Mouse (Mus musculus) cerebral cortex, adult 2 months (tissue): ENCODE results near the gene Cdk8.

Source experiments
- WGBS: fragments of 180-500 bp; shearing (Covaris S2); methylation state at CpG from one replicate; pipeline ENCODE4 v1.1.7; 2018; 5-methylcytosine and 5-hydroxymethylcytosine counted together

The Cdk8 gene

DNA sequence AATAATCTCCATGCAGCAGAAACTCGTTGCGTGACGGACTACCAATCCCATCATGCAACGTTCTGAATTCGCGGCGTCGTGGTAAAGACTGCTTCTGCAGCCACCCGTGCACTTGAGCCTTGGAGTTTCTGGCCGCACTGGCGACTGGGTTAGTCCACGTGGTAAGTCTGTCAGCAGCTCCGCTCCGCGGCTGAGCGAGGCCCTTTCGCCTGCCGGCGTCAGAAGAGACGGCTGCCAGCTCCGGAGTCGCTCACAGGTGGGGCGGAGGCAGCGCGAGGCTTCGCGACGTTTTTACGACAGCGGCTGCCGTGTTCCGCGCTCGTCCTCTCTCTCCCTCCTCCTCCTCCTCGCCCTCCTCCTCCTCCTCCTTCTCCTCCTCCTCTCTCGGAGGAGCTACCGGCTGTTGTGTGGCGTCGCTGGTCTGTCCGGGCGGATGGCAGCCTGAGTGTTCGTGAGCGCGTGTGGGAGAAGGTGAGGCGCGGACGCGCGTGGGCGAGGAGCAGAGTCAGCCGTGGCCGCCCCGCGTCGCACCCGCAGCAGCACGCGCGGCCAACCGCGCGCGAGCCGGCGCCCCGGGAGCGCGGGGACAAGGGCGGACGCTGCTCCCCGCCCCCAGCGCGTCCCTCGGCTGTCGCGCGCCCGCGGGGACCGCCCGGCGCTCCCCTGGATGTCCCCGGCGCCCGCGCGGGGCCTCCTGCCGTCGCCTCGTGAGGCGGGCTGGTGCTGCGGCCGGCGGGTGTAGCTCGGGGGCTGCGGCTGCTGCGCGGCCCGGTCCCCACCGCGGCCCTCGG, at the start of gene Cdk8:
Gene Cdk8, plus strand, starts transcription at position 367 of the 791 bp plus-strand sequence.
- under 1% methylated on average over 98 of the region's 102 CpGs for whole genome bisulfite sequencing

DNA sequence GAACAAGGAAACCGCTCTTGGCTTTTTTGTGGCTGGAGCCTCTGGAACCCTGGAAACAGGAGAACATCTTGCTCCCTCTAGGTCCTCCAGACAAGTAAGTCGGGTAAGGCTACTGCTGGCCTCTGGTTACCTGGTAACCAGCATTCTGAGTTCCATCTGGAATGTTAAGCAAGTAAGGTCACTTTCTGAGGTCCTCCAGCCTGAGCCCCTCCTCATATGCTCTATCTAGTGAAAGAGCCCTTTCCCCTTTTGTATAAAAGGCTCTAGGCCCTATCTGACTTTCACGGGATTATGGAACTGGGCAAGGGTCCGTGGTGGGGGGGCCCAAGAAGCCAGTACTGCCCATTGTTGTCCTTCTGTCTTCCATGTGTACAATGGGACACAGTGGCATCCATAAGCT, 45.8 kb upstream of the Cdk8 start, which contains the start of gene 1700001J03Rik:
Gene 1700001J03Rik, minus strand, starts transcription at position 101 of the 400 bp plus-strand sequence.
- 78% methylated on average over 4 of the region's 4 CpGs for WGBS

DNA sequence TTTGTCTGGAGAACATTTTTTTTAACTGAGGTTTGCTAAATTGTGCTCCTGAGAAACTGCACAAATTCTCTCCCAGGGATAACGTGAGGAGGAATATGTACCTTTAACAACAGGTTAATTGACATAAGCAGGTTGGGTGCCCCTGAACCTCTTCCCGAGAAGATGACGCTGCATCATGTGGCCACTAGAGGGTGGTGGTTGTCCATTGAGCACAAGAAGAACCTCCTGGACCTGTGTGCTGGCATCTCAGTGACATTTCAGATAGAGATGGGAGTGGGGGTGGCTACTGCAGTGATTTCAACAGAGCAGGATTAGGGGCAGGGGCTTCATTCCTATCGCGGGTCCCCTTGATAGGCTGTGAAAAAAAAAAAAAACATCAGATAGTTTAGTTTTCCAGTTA, 43.6 kb upstream of the Cdk8 start:
- WGBS, result 24% methylated on average over 5 of the region's 5 CpGs

DNA sequence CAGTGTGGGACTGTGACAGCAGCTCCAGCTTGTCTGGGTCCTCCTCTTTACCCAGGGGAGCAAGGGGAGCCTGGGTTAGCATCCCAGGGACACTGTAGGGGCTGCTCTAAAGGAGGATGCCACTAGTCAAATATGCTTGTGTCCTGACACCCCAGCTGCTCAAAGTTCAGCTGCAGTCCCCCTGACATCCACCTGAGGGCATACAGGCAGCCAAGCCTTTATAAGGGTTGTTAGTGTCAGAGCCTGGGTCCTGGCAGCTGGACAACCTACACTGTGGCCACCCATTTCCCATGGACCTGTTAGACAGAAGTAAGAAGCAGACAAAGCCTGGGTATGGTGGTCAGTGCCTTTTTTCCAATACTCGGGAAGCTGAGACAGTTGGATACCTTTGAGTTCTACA, 42.9 kb upstream of the Cdk8 start:
- 93% methylated on average over 1 of the region's 1 CpGs for WGBS

DNA sequence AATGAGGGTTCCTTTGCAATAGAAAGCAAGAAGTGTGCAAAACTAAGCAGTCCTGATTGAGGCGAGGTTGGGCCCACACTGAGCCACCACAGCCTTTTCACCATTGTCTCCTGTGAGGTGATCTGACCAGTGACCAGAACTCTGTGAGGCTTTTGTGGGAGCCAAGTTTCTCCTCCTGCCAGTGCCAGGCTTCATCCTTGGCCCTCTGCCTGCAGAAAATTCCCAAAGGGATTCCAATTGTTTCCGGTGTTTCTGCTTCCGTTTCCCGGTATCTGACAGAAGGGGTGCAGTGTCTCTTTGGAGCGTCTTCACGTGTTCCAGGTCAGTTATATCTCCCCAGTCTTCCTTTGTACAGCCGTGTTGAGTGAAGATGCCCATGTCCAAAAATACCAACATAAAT, 42.3 kb upstream of the Cdk8 start:
- WGBS, result 79% methylated on average over 7 of the region's 7 CpGs

DNA sequence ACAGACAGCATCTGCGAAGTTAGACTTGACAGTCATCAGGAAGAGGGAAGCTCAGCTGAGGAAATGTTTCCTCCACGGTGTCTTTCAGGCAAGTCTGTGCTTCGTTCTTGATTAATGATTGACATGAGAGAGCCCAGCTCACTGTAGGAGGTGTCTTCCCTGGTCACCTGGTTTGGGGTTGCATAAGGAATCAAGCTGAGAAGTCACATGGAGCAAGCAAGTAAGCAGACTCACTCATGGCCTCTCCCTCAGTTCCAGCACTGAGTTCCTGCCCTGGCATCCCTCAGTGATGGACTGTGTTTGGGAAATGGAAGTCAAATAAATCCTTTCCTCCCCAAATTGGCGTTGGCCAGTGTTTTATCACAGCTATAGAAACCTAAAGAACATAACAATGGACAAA, 40.9 kb upstream of the Cdk8 start:
- 74% methylated on average over 4 of the region's 4 CpGs for WGBS

DNA sequence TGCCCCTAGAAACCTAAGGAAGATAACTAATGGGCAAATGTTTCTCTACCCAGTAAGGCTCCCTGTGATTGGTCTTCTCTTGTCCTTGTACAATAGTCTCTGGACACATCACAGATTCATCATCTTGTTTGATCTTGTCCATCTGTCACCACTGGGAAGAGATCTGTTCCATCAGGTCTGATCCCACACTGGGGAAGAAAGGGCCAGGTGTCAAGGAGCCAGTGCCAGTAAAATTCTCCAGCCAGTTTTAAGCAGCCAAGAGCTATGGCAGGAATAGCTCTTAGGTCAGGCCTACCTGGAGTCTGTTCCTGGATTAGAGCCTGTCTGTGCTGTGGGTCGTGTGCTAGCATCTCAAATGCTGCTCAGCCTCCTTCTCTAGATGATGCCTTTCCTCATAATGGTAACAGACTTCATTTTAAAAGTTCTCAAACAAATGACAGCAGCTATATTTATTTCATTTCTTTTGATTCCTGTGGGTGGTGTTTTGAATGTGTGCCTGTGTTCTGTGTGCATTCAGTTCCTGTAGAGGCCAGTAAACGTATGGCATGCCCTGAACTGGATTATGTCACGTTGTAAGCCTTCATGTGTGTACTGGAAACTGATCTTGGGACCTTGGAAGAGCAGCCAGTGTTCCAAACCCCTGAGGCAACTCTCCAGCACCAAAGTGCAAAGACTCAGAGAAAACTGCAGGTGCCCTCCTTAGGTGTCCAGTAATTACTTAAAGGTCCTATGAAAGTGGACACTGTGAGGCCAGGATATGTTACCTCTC, 40.3 kb upstream of the Cdk8 start:
- WGBS, result 70% methylated on average over 3 of the region's 3 CpGs

DNA sequence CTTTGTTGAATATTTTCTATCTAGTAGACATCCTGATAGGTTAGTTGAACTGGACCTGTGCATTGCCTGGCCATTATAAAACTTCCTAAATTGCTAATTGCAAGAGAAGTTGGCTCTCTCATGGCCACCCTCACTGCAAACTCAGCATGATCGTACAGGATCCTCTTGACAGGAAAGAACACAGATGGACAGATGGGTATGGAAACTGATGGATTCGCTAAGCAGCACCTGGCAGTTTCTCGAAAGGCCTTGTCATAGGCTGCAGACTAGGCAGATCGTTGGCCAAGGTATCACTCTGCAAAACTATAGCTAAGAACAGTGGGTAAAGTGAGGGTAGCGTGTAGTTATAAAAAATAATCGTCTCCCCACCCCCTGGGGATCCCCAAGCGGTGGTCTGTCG, 37.7 kb upstream of the Cdk8 start:
- 85% methylated on average over 8 of the region's 8 CpGs for WGBS

DNA sequence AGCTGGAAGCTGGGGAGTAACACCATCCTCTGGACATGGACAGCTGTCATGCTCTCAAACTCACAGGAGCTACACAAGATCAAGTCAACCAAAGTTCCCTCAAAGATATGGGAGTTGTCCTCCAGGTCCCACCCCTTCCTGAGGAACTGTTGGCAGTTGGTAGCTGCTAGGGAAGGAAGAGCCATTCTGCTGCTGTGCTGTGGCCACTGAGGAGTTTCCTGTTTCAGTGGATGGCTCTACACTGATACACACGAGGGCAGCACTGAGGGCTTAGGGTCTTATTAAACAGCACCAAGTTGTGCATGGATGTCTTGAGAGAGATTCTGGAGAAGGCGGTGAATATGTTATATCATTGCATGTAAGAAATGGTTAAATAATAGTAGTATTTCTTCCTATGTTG, 31.5 kb upstream of the Cdk8 start:
- WGBS, result 70% methylated on average over 2 of the region's 2 CpGs

DNA sequence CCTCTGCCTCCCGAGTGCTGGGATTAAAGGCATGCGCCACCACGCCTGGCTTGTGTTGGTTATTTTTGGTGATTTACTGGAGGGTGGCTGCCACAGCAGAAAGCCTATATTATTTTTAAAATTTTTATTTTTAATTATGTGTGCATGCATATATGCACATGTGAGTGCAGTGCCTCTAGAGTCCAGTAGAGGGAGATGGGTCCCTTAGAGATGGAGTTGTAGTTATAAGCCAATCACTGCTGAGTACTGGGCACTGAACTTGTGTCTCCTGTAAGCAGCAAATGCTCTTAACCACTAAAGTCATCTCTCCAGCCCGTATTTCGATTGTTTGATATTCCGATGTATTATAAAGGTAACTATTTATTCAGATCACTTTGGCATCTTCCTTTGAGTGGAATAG, 30.4 kb upstream of the Cdk8 start:
- 100% methylated on average over 6 of the region's 6 CpGs for WGBS

DNA sequence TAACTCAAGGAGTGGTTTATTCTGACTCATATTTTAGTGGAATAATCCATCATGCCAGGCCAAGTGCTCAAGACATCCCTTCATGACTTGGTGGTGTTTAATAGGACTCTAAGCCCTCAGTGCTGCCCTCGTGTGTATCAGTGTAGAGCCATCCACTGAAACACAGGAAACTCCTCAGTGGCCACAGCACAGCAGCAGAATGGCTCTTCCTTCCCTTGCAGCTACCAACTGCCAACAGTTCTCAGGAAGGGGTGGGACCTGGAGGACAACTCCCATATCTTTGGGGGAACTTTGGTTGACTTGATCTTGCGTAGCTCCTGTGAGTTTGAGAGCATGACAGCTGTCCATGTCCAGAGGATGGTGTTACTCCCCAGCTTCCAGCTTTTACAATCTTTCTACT, 27.1 kb upstream of the Cdk8 start:
- WGBS, result 73% methylated on average over 2 of the region's 2 CpGs

DNA sequence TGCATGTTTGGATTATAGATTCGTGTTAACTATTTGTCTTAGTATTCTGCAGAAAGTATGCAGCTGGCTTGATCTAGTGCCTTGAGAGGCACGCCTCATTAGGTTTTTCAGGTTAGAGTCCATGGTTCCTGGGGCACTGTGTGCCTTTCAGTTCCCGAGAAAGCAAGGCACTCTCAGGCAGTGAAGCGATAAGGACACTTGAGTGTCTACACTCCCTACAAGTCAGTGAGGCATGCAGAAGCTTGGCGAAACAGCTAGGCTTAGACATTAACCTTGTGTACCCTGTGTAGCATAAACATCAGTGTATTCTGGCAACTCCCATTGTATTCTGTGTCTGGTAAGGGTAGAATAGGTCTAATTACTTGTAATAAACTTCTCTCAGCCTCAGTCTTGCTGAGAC, 25.5 kb upstream of the Cdk8 start:
- 91% methylated on average over 5 of the region's 5 CpGs for WGBS

DNA sequence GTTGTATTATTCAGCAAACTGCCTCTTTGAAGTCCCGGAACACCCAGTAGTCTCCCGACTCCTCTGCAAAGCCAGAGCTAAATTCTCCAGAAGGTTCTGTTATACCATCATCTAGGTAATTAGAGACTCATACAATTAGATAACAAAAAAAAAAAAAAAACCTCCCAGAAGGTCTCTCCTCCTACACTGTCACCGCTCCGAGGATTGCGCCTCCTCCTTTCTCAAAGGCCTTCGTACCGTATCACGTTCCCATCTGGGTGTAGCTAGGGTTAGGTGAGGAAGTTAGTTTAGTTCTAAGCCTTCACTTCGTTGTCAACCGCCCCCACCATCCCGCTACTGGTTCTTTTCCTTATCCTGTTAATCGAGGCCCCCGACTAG, 10.5 kb upstream of the Cdk8 start:
- 1% methylated on average over 13 of the region's 13 CpGs for WGBS

DNA sequence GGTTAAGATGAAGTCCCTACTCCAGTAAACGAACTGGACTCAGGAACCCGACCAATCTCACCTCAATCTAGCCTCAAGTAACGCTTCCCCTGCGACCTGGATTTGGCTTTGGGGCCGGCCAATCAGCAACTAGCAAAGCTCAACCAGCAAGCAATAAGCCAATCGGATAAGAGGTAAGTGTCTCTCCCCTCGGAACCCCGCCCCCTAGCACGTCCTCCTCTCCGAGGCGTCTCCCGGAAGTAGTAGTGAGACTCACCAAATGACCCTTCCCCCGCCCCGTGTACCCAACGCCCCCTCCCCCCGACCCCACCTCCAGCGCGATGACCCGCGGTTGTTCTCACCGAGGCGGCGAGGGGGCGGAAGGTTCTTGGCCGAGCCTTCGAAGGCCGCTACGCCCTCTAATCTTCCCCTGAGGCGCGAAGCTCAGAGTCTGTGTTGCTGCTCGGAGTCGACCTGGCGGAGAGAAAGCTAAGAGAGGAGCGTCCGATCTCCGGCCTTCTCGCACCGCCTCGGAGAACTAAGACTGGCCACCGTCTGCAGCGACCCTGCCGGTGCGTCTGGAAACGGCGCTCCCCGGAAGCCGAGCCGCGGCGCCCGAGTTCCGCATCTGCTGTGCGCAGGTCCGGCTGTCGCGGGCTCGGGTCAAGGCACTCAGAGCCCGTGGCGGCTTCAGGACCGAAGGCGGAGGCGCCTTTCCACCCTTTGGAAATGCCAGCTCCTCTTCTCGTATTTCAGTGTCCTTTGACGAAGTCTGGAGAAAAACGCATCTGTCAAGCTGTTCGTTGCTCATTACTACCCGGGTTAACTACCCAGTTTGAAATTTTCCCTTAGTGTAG, 9.9 kb upstream of the Cdk8 start, which contains the start of gene Rnf6:
Gene Rnf6, minus strand, starts transcription at position 677 of the 836 bp plus-strand sequence.
- under 1% methylated on average over 67 of the region's 67 CpGs for WGBS

DNA sequence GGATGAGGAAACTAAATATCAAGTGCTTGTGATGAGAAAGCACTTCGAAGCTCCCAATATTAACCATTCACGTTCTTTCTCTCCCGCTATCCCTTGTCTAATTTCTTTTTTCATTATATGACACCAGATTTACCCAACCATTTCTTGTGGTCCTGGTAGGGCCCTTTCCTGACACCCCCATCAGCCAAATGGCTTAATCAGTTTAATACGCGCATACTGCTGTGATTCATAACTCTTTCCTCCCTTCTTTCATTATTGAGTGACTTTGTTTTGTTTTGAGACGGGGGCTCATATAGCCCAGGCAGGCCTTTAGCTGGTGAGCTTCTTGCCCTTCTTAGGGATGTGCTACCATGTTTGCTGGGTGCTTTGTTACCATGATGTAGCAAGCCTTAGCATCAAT, 9.3 kb upstream of the Cdk8 start:
- 28% methylated on average over 6 of the region's 6 CpGs for WGBS

DNA sequence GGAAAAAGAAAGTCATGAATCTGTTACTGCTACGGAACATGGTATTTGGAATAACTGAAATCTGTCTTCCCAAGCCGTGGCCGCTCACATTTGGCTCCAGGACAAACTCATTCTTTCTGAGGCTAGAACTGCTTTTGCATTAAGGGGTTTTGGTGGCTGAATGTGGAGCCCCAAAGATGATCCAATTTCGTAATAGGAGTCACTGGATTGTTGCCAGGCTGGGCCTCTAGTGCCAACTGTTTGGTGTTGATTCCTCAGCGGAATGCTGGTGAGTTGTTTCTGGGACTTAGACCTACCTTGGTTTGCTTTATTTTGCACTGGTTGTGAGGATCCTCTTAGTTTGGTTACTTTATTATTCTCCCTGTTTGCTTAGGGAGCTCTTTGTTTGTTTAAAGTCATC, 7.2 kb upstream of the Cdk8 start:
- 67% methylated on average over 5 of the region's 5 CpGs for WGBS

DNA sequence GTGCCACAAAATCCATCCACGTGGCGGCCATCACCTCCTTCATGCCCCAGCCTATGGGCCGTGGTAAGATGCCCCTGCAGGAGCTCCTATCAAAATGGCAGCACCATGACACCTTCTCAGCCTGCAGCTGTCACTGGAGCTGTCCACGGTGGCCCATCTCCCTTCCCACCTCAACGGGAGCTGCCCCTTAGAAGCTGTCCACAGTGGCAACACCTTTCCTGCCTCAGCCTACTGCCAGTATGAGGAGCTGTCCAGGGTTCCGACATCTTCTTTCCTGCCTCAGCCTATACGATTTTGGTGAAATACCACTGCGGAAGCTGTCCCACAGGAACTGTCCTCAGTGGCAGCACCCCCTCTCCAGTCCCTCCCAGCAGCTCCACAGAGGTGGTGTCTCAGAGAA, 3.5 kb upstream of the Cdk8 start:
- WGBS, result 86% methylated on average over 8 of the region's 8 CpGs

DNA sequence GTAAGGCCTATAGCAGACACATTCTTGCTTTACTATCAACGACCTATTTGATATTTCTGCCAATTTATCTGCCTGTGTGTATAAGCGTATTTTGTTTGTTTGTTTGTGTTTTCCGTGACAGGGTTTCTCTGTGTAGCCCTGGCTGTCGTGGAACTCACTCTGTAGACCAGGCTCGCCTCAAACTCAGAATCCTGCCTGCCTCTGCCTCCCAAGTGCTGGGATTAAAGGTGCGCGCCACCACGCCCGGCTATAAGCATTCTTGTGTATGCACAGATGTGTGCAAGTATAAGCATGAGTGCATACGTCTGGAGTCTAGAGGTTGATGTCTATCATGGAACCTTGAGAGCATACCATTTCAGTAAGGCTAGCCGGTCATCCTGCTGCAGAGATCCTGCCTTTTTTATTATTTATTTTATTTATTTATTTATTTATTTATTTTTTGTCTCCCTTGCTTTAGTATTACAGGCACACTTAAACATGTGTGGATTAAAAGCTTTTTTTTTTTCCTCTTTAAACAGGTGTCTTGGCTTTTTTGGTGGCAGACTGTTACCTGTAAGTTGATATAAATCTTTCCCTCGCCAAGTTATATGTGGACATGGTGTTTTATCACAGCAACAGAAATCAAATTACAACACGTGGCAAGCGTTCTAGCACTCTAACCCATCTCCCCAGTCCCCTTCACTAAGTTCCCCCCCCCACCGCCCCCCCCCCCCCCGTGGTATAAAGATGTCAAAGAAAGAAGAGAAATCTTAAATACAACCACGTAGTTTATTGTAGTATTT, 970 bp upstream of the Cdk8 start:
- 58% methylated on average over 17 of the region's 17 CpGs for WGBS

DNA sequence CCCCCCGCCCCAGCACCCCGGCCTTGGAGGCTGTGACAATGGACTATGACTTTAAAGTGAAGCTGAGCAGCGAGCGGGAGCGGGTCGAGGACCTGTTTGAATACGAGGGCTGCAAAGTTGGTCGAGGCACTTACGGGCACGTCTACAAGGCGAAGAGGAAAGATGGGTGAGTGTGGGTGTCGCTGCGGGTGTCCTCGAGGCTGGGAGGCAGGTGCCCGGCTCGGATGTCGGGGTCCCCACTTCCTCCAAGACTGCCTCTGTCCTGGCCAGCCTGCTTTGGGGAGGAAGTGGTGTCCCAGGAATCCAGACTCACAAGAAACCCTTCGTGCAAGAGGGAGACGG, 596 bp downstream of the Cdk8 start:
- WGBS, result under 1% methylated on average over 19 of the region's 19 CpGs

DNA sequence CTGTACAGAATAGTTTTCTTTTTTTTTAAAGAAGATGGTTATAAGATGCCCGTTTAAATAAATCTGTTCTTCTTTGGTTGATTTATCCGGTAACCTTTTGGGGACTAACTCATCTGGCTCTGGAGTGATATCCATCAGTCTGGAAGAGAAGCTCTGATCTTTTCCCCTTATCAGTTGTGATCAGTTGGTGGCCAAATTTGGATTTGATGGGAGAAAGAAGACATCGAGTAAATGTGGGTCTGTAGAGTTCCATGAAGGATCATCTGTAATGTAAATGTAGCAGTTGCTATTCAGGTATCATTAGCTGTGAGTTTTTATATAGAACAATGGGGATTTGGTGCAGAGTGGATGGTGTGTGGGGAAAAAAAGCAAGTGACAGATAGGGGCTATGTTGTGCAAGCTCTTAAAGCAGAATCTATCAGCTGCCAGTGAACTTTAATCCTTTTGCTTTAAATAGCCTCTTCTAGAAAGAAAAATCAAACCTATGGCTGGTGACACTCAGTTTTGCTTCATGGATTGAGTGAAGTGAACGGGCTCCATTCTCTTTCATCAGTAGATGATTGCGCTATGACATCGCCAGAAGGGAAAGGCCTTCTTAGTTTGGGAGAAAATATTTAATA, 1.1 kb downstream of the Cdk8 start:
- whole genome bisulfite sequencing, result 20% methylated on average over 6 of the region's 6 CpGs

DNA sequence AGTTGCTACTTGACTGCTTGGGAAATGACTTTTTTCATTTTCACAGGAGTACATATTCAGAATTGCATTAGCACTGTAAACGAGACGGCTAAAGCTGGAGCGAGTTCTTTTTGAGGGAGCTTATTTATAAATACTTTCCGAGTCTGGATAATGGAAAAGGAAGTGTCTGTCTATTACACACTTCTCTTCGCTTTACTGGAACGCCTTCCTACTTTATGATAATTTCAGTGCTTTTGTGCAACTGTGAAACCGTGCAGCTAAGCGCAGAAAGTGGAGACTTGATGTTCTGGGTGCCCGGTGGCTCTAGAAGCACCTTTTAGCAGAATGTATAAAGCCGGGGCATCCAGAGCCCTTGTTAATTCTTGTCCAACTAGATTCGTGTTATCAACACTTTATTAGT, 1.8 kb downstream of the Cdk8 start:
- 15% methylated on average over 11 of the region's 11 CpGs for WGBS
